Mouse (Mus musculus) lung, embryonic 14.5 days (tissue): ENCODE measurements at regions not wholly inside any gene's neighbourhood (a gene's known extent, or its start where the extent isn't known, plus 50 kb on each side); places are given as distances from the start of the nearest gene placed in this dataset.
"Not testable (repeated sequence)": the region's sequence is repeated elsewhere in the genome, so short reads cannot be mapped to it uniquely, and the experiment has no call there.

ENCODE experiments used
- ATAC-seq: fragments of 200-750 bp; cut with Nextera tagmentation; 2 replicates; pipeline ENCODE4 v1.8.0; 2017; ENCODE audit warnings: mild to moderate bottlenecking, moderate TSS enrichment, moderate library complexity; ENCODE audit not compliant: insufficient read depth
- DNase-seq: peaks from one replicate; pipeline ENCODE4 v3.0.0-alpha.2; 2015
- H3K27ac ChIP-seq: fragments of 300-500 bp; sonication (generic); 2 replicates; pipeline ENCODE4 v1.5.1; 2014; ENCODE audit warnings: low read depth, mild to moderate bottlenecking, moderate library complexity
- H3K27me3 ChIP-seq: fragments of 300-500 bp; sonication (generic); 2 replicates; pipeline ENCODE4 v1.6.1; 2014; ENCODE audit warnings: low read length, control low read depth; ENCODE audit not compliant: insufficient read depth
- H3K36me3 ChIP-seq: fragments of 300-500 bp; sonication (generic); 2 replicates; pipeline ENCODE4 v1.6.1; 2014; ENCODE audit warnings: control low read depth; ENCODE audit not compliant: insufficient read depth
- H3K4me1 ChIP-seq: fragments of 300-500 bp; sonication (generic); 2 replicates; pipeline ENCODE4 v1.6.1; 2014; ENCODE audit warnings: antibody characterized with exemption, control low read depth; ENCODE audit not compliant: insufficient read depth
- H3K4me2 ChIP-seq: fragments of 300-500 bp; sonication (generic); 2 replicates; pipeline ENCODE4 v1.6.1; 2014; ENCODE audit warnings: mild to moderate bottlenecking
- H3K4me3 ChIP-seq: fragments of 300-500 bp; sonication (generic); 2 replicates; pipeline ENCODE4 v1.5.1; 2014; ENCODE audit warnings: low read depth, low read length
- H3K9ac ChIP-seq: fragments of 300-500 bp; sonication (generic); 2 replicates; pipeline ENCODE4 v1.6.1; 2014
- H3K9me3 ChIP-seq: fragments of 300-500 bp; sonication (generic); 2 replicates; pipeline ENCODE4 v1.6.1; 2016; ENCODE audit warnings: low read depth, low read length, control low read depth
- CTCF ChIP-seq: IDR thresholded peaks from 2 replicates; pipeline ENCODE4 v1.5.1; 2016; ENCODE audit warnings: antibody characterized with exemption, low read depth
- WGBS: fragments of 180-500 bp; shearing (Covaris S2); extraction: QIAGEN DNeasy Blood & Tissue Kit; methylation state at CpG from one replicate; pipeline ENCODE4 v1.1.7; 2014; 5-methylcytosine and 5-hydroxymethylcytosine counted together

GRCm38 (mm10) chr4:67378632-67379031 lies 551.2 kb downstream of the Tlr4 start:
- no peak overlapping the region for H3K9ac ChIP-seq
- no peaks in the 10 kb centered on the region for H3K27me3 ChIP-seq
- ATAC-seq (no peak), DNase-seq (no peak)
- no peak for TF ChIP-seq CTCF
- H3K4me1 ChIP-seq = no peaks in the 10 kb centered on the region
- WGBS = 87% methylated on average over 4 of the region's 4 CpGs
- no peak overlapping the region for H3K4me3 ChIP-seq
- H3K9me3 ChIP-seq = no peaks in the 10 kb centered on the region
- H3K4me2 ChIP-seq = no peak overlapping the region
- no peaks in the 10 kb centered on the region for H3K36me3 ChIP-seq
- no peak overlapping the region for H3K27ac ChIP-seq

- Histone ChIP-seq H3K4me2 (no peak overlapping the region), H3K4me1 (no peaks in the 10 kb centered on the region), H3K27ac (no peak overlapping the region), H3K9ac (no peak overlapping the region), H3K36me3 (no peaks in the 10 kb centered on the region), H3K27me3 (no peaks in the 10 kb centered on the region), H3K4me3 (no peak overlapping the region), H3K9me3 (no peaks in the 10 kb centered on the region)
- no peak for DNase-seq
- ATAC-seq = no peak
- TF ChIP-seq CTCF = no peak
- 88% methylated on average over 2 of the region's 2 CpGs for WGBS
These were observed 560.5 kb downstream of the Tlr4 start for GRCm38 (mm10) chr4:67387834-67388233.

DNA sequence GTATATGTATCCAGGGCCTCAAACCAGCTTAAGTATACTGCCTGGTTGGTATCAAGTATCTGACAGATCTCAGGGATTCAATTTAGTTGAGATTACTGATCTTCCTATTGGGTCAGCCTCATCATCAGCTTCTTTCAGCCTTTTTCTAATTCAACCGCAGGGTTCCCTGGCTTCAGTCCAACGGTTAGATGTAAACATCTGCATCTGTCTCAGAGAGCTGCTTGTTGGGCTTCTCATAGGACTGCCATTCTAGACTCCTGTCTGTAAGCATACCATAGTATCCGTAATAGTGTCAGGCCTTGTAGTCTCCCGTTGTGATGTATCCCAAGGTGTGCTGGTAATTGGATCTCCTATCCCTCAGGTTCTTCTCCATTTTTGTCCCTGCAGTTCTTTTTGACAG lies 575.6 kb downstream of the Tlr4 start:
- 53% methylated on average over 4 of the region's 4 CpGs for WGBS

GRCm38 (mm10) chr4:67424064-67424463 lies 596.7 kb downstream of the Tlr4 start:
- no peak overlapping the region for H3K4me3 ChIP-seq
- H3K27ac ChIP-seq = no peak overlapping the region
- TF ChIP-seq CTCF = no peak
- no peaks in the 10 kb centered on the region for H3K27me3 ChIP-seq
- WGBS = 89% methylated on average over 1 of the region's 1 CpGs
- H3K4me2 ChIP-seq = no peak overlapping the region
- ATAC-seq = no peak
- no peaks in the 10 kb centered on the region for H3K36me3 ChIP-seq
- H3K4me1 ChIP-seq = no peaks in the 10 kb centered on the region
- no peak for DNase-seq
- no peaks in the 10 kb centered on the region for H3K9me3 ChIP-seq
- H3K9ac ChIP-seq = no peak overlapping the region

More for the DNA sequence above, 575.6 kb downstream of the Tlr4 start:
- H3K4me3 ChIP-seq = no peak overlapping the region
- H3K36me3 ChIP-seq = no peaks in the 10 kb centered on the region
- peak; percentile 77; the same call in 1 of the 2 replicates for ATAC-seq
- H3K9me3 ChIP-seq = no peaks in the 10 kb centered on the region
- H3K27ac ChIP-seq = no peak overlapping the region
- TF ChIP-seq CTCF = no peak
- peak; percentile 83 for DNase-seq
- no peaks in the 10 kb centered on the region for H3K4me1 ChIP-seq
- H3K27me3 ChIP-seq = no peaks in the 10 kb centered on the region
- H3K9ac ChIP-seq = no peak overlapping the region
- H3K4me2 ChIP-seq = no peak overlapping the region

DNA sequence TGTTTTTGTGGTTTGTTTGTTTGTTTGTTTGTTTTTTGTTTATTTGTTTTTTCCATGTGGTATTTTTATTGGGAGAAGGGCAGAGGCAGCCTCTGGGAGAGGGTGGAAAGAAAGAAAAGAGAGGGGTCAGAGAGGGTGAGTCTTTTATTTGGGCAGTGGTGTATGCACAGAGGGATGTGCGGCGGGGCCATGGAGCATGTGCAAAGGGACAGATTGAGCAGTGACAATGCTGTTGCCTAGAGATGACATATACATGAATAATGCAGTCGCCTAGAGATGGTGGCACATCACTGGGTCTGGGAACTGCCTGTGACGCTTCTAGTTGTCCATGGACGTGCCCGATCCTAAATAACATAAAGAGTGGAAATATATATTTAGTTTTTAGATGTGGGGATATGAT lies 598.3 kb downstream of the Tlr4 start:
- no peaks in the 10 kb centered on the region for H3K9me3 ChIP-seq
- no peaks in the 10 kb centered on the region for H3K4me1 ChIP-seq
- H3K27ac ChIP-seq = no peak overlapping the region
- no peaks in the 10 kb centered on the region for H3K36me3 ChIP-seq
- H3K9ac ChIP-seq = no peak overlapping the region
- no peak overlapping the region for H3K4me3 ChIP-seq
- 93% methylated on average over 6 of the region's 6 CpGs for WGBS
- no peak for TF ChIP-seq CTCF
- DNase-seq = no peak
- H3K4me2 ChIP-seq = no peak overlapping the region
- no peaks in the 10 kb centered on the region for H3K27me3 ChIP-seq
- ATAC-seq = no peak

DNA sequence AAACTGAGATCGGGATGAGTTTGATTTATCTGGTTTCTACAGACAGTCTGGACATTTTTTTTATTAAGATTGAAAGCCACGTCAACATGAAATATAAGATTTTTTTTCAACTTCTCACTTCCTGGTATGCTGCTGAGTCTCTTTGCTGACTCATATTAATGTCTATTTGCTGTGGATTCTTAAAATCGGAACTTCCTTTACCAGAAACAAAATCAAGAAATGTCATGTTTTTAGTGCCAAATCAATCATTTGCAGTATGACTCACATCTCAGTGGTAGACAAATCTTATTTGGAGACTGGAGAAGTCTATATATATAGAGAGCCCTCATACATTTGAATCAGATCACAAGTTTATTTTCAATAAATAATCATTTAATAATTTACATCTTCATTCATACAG lies 620.5 kb downstream of the Tlr4 start:
- Histone ChIP-seq H3K36me3 (no peaks in the 10 kb centered on the region), H3K4me1 (no peaks in the 10 kb centered on the region), H3K4me3 (no peak overlapping the region), H3K9ac (no peak overlapping the region), H3K4me2 (no peak overlapping the region), H3K27ac (no peak overlapping the region), H3K27me3 (no peaks in the 10 kb centered on the region), H3K9me3 (no peaks in the 10 kb centered on the region)
- no peak for TF ChIP-seq CTCF
- 80% methylated on average over 3 of the region's 3 CpGs for WGBS
- DNase-seq (no peak), ATAC-seq (no peak)

GRCm38 (mm10) chr4:67459871-67460270 lies 632.5 kb downstream of the Tlr4 start:
- H3K27ac ChIP-seq, H3K36me3 ChIP-seq, ATAC-seq, H3K4me2 ChIP-seq, H3K4me1 ChIP-seq, H3K4me3 ChIP-seq, H3K9me3 ChIP-seq, H3K27me3 ChIP-seq, H3K9ac ChIP-seq: not testable (repeated sequence)
- peak; percentile 8 for DNase-seq
- WGBS = 88% methylated on average over 2 of the region's 2 CpGs

- H3K27me3 ChIP-seq = no peaks in the 10 kb centered on the region
- WGBS = 53% methylated on average over 1 of the region's 1 CpGs
- no peaks in the 10 kb centered on the region for H3K4me1 ChIP-seq
- ATAC-seq (no peak), DNase-seq (no peak)
- no peaks in the 10 kb centered on the region for H3K36me3 ChIP-seq
- no peak overlapping the region for H3K9ac ChIP-seq
- H3K4me3 ChIP-seq = no peak overlapping the region
- TF ChIP-seq CTCF = no peak
- H3K27ac ChIP-seq = no peak overlapping the region
- H3K4me2 ChIP-seq = no peak overlapping the region
- no peaks in the 10 kb centered on the region for H3K9me3 ChIP-seq
These were observed 645.6 kb downstream of the Tlr4 start for GRCm38 (mm10) chr4:67473034-67473433.
